Mouse (Mus musculus): ENCODE results near the gene Auts2. TPM values are rescaled to one million over a fixed set of nuclear protein-coding genes. Genes with fewer than 3 reads are reported as not detected.

Auts2 gene
- polyA plus RNA-seq, 1 experiment from 2014 or later, result 80.6 TPM

- H3K36me3 ChIP-seq, result no peaks in the 10 kb centered on the region
- 43% methylated on average over 3 of the region's 3 CpGs for WGBS
- ATAC-seq (ENCODE audit: low FRiP score, low read depth), result no peak
- no peaks in the 10 kb centered on the region for H3K9me3 ChIP-seq
- no peak overlapping the region for H3K9ac ChIP-seq (replicated peaks)
- H3K4me1 ChIP-seq, result peaks cover 53% of the 10 kb centered on the region
- H3K4me3 ChIP-seq, result no peak overlapping the region
- no peak overlapping the region for H3K4me2 ChIP-seq (replicated peaks)
- H3K27ac ChIP-seq (replicated peaks), result no peak overlapping the region
- no peaks in the 10 kb centered on the region for H3K27me3 ChIP-seq
These were observed 213.8 kb downstream of the Auts2 start for GRCm38 (mm10) chr5:132329171-132329936.

- Histone ChIP-seq H3K4me1 (peaks cover 47% of the 10 kb centered on the region), H3K27me3 (no peaks in the 10 kb centered on the region), H3K9ac (replicated peaks) (no peak overlapping the region), H3K27ac (replicated peaks) (0 out of 2 replicates have a peak overlapping the region, but pooled peaks have one; percentile 16), H3K36me3 (no peaks in the 10 kb centered on the region), H3K4me2 (replicated peaks) (no peak overlapping the region), H3K9me3 (no peaks in the 10 kb centered on the region), H3K4me3 (no peak overlapping the region)
- 16% methylated on average over 6 of the region's 6 CpGs for WGBS
- ATAC-seq (ENCODE audit: low FRiP score, low read depth), result no peak
These were observed 218.8 kb downstream of the Auts2 start for GRCm38 (mm10) chr5:132324246-132324883.

- ATAC-seq (ENCODE audit: low FRiP score, low read depth), result no peak
- WGBS, result 21% methylated on average over 4 of the region's 4 CpGs
- H3K4me1 ChIP-seq, result peaks cover 47% of the 10 kb centered on the region
These were observed 219.5 kb downstream of the Auts2 start for GRCm38 (mm10) chr5:132323608-132324007.

GRCm38 (mm10) chr5:132322971-132323370 is 220.2 kb downstream of the Auts2 start:
- peaks cover 48% of the 10 kb centered on the region for H3K4me1 ChIP-seq
- 74% methylated on average over 4 of the region's 4 CpGs for WGBS

More at GRCm38 (mm10) chr5:132323608-132324007, 219.5 kb downstream of the Auts2 start:
- Histone ChIP-seq H3K9ac (replicated peaks) (no peak overlapping the region), H3K4me2 (replicated peaks) (no peak overlapping the region), H3K27ac (replicated peaks) (no peak overlapping the region), H3K4me3 (no peak overlapping the region), H3K27me3 (no peaks in the 10 kb centered on the region), H3K9me3 (no peaks in the 10 kb centered on the region), H3K36me3 (no peaks in the 10 kb centered on the region)

GRCm38 (mm10) chr5:132318026-132318765 is 224.9 kb downstream of the Auts2 start:
- H3K27ac ChIP-seq (replicated peaks), result no peak overlapping the region
- H3K9me3 ChIP-seq, result no peaks in the 10 kb centered on the region
- WGBS, result 84% methylated on average over 9 of the region's 9 CpGs
- H3K4me3 ChIP-seq, result no peak overlapping the region
- no peaks in the 10 kb centered on the region for H3K27me3 ChIP-seq
- no peaks in the 10 kb centered on the region for H3K36me3 ChIP-seq
- H3K4me1 ChIP-seq, result peaks cover 40% of the 10 kb centered on the region
- ATAC-seq (ENCODE audit: low FRiP score, low read depth), result no peak
- H3K4me2 ChIP-seq (replicated peaks), result no peak overlapping the region
- H3K9ac ChIP-seq (replicated peaks), result no peak overlapping the region

More at GRCm38 (mm10) chr5:132322971-132323370, 220.2 kb downstream of the Auts2 start:
- Histone ChIP-seq H3K9me3 (no peaks in the 10 kb centered on the region), H3K36me3 (no peaks in the 10 kb centered on the region), H3K27ac (replicated peaks) (0 out of 2 replicates have a peak overlapping the region, but pooled peaks have one; percentile 20), H3K4me3 (no peak overlapping the region), H3K27me3 (no peaks in the 10 kb centered on the region), H3K9ac (replicated peaks) (no peak overlapping the region), H3K4me2 (replicated peaks) (no peak overlapping the region)
- no peak for ATAC-seq (ENCODE audit: low FRiP score, low read depth)

- Histone ChIP-seq H3K4me2 (replicated peaks) (no peak overlapping the region), H3K9ac (replicated peaks) (no peak overlapping the region), H3K4me1 (peaks cover 36% of the 10 kb centered on the region), H3K27ac (replicated peaks) (no peak overlapping the region), H3K4me3 (no peak overlapping the region), H3K36me3 (no peaks in the 10 kb centered on the region), H3K9me3 (no peaks in the 10 kb centered on the region), H3K27me3 (no peaks in the 10 kb centered on the region)
- WGBS, result 58% methylated on average over 6 of the region's 6 CpGs
- ATAC-seq (ENCODE audit: low FRiP score, low read depth), result no peak
These were observed 226.2 kb downstream of the Auts2 start for GRCm38 (mm10) chr5:132316897-132317296.

- WGBS, result 62% methylated on average over 5 of the region's 5 CpGs
- no peaks in the 10 kb centered on the region for H3K27me3 ChIP-seq
- H3K4me1 ChIP-seq, result peaks cover 28% of the 10 kb centered on the region; the same call in 1 of the 2 replicates
- H3K27ac ChIP-seq (replicated peaks), result no peak overlapping the region
- no peaks in the 10 kb centered on the region for H3K36me3 ChIP-seq
- ATAC-seq (ENCODE audit: low FRiP score, low read depth), result no peak
- no peak overlapping the region for H3K4me2 ChIP-seq (replicated peaks)
- no peak overlapping the region for H3K4me3 ChIP-seq
- no peaks in the 10 kb centered on the region for H3K9me3 ChIP-seq
- H3K9ac ChIP-seq (replicated peaks), result no peak overlapping the region
These were observed 228.8 kb downstream of the Auts2 start for GRCm38 (mm10) chr5:132314300-132314699.

- no peak for ATAC-seq (ENCODE audit: low FRiP score, low read depth)
- H3K9ac ChIP-seq (replicated peaks), result no peak overlapping the region
- H3K4me2 ChIP-seq (replicated peaks), result no peak overlapping the region
- no peak overlapping the region for H3K27ac ChIP-seq (replicated peaks)
- no peak overlapping the region for H3K4me3 ChIP-seq
- no peaks in the 10 kb centered on the region for H3K36me3 ChIP-seq
- WGBS, result 79% methylated on average over 2 of the region's 2 CpGs
- peaks cover 32% of the 10 kb centered on the region for H3K4me1 ChIP-seq
- H3K9me3 ChIP-seq, result no peaks in the 10 kb centered on the region
- H3K27me3 ChIP-seq, result no peaks in the 10 kb centered on the region
These were observed 236.1 kb downstream of the Auts2 start for GRCm38 (mm10) chr5:132307000-132307399.

- WGBS, result 82% methylated on average over 5 of the region's 5 CpGs
- Histone ChIP-seq H3K36me3 (no peaks in the 10 kb centered on the region), H3K9ac (replicated peaks) (no peak overlapping the region), H3K27me3 (no peaks in the 10 kb centered on the region), H3K9me3 (no peaks in the 10 kb centered on the region), H3K4me1 (peaks cover 31% of the 10 kb centered on the region), H3K4me2 (replicated peaks) (no peak overlapping the region), H3K4me3 (no peak overlapping the region), H3K27ac (replicated peaks) (no peak overlapping the region)
- no peak for ATAC-seq (ENCODE audit: low FRiP score, low read depth)
These were observed 237.7 kb downstream of the Auts2 start for GRCm38 (mm10) chr5:132305354-132305934.

- Histone ChIP-seq H3K4me3 (no peak overlapping the region), H3K4me2 (replicated peaks) (no peak overlapping the region), H3K27ac (replicated peaks) (no peak overlapping the region), H3K36me3 (no peaks in the 10 kb centered on the region), H3K9ac (replicated peaks) (no peak overlapping the region), H3K27me3 (no peaks in the 10 kb centered on the region), H3K4me1 (peaks cover 39% of the 10 kb centered on the region), H3K9me3 (no peaks in the 10 kb centered on the region)
- 88% methylated on average over 4 of the region's 4 CpGs for WGBS
- ATAC-seq (ENCODE audit: low FRiP score, low read depth), result no peak
These were observed 240.4 kb downstream of the Auts2 start for GRCm38 (mm10) chr5:132302778-132303177.

GRCm38 (mm10) chr5:132300794-132301193 is 242.3 kb downstream of the Auts2 start:
- Histone ChIP-seq H3K27me3 (no peaks in the 10 kb centered on the region), H3K36me3 (no peaks in the 10 kb centered on the region), H3K9me3 (no peaks in the 10 kb centered on the region), H3K4me1 (peaks cover 39% of the 10 kb centered on the region), H3K27ac (replicated peaks) (no peak overlapping the region), H3K4me3 (no peak overlapping the region), H3K9ac (replicated peaks) (no peak overlapping the region), H3K4me2 (replicated peaks) (no peak overlapping the region)
- no peak for ATAC-seq (ENCODE audit: low FRiP score, low read depth)
- WGBS, result 79% methylated on average over 4 of the region's 4 CpGs
